Mouse (Mus musculus) forebrain, embryonic 16.5 days (tissue): Measurements from ENCODE around the gene Gnat2. TPM values are rescaled to one million over a fixed set of nuclear protein-coding genes. Genes with fewer than 3 reads are reported as not detected.
A peak's percentile ranks its signal among the peaks of the same experiment; 100 is the strongest.

Experiments
- ATAC-seq: fragments of 200-750 bp; cut with Nextera tagmentation; 2 replicates; pipeline ENCODE4 v1.8.0; 2017; ENCODE audit warnings: mild to moderate bottlenecking, moderate library complexity
- H3K27ac ChIP-seq: fragments of 300-500 bp; sonication (generic); 2 replicates; pipeline ENCODE4 v1.5.1; 2014; ENCODE audit warnings: low read length, control low read depth
- H3K27me3 ChIP-seq: fragments of 300-500 bp; sonication (generic); replicated peaks from 2 replicates; pipeline ENCODE4 v1.6.1; 2014; ENCODE audit warnings: low read length; ENCODE audit not compliant: control insufficient read depth, insufficient read depth
- H3K36me3 ChIP-seq: fragments of 300-500 bp; sonication (generic); 2 replicates; pipeline ENCODE4 v1.6.1; 2014; ENCODE audit not compliant: control insufficient read depth, insufficient read depth
- H3K4me1 ChIP-seq: fragments of 300-500 bp; sonication (generic); replicated peaks from 2 replicates; pipeline ENCODE4 v1.6.1; 2014; ENCODE audit warnings: low read length; ENCODE audit not compliant: control insufficient read depth, insufficient read depth
- H3K4me2 ChIP-seq: fragments of 300-500 bp; sonication (generic); 2 replicates; pipeline ENCODE4 v1.6.1; 2014; ENCODE audit warnings: mild to moderate bottlenecking, low read length, control low read depth
- H3K4me3 ChIP-seq: fragments of 300-500 bp; sonication (generic); replicated peaks from 2 replicates; pipeline ENCODE4 v1.5.1; 2014; ENCODE audit warnings: mild to moderate bottlenecking, low read length, control low read depth
- H3K9ac ChIP-seq: fragments of 300-500 bp; sonication (generic); replicated peaks from 2 replicates; pipeline ENCODE4 v1.6.1; 2014; ENCODE audit warnings: low read depth, low read length, control low read depth
- H3K9me3 ChIP-seq: fragments of 300-500 bp; sonication (generic); 2 replicates; pipeline ENCODE4 v1.6.1; 2016; ENCODE audit warnings: low read length; ENCODE audit not compliant: control insufficient read depth
- WGBS: fragments of 180-500 bp; shearing (Covaris S2); extraction: QIAGEN DNeasy Blood & Tissue Kit; methylation state at CpG from one replicate; pipeline ENCODE4 v1.1.7; 2014; 5-methylcytosine and 5-hydroxymethylcytosine counted together
- polyA plus RNA-seq: library from polyadenylated mRNA; unstranded; fragments of >200 nt; fragmentation: Nextera tagmentation; extraction: Ambion mirVana; gene quantifications from 2 replicates; pipeline ENCODE4 v1.2.1, GENCODE M21; 2015

Gnat2 gene
- polyA plus RNA-seq, 1 experiment from 2014 or later, result 0.13 TPM

DNA sequence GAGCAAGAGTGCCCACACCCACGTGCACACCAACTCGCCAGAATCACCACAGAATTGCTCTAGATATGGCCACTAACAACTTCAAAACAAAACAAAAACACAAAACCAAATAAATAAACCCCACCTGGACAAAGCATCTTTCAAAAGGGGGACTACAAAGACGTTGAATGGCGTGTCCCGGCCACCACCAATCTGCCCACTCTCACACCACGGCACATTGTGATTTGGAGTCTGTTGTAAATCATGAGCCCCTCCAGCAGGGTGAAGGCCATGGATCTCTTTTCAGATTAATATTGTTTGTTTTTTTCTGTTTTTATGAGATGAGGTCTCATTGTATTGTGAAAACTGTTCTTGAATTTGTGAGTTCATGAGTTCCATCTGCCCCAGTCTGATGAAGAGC lies 9.5 kb downstream of the Gnat2 start:
- peaks cover 4% of the 10 kb centered on the region; the same call in 1 of the 2 replicates for H3K36me3 ChIP-seq
- H3K9me3 ChIP-seq, result no peaks in the 10 kb centered on the region
- H3K27me3 ChIP-seq, result no peaks in the 10 kb centered on the region
- no peak overlapping the region for H3K9ac ChIP-seq
- no peak overlapping the region for H3K4me3 ChIP-seq
- WGBS, result 37% methylated on average over 6 of the region's 6 CpGs
- no peak overlapping the region for H3K4me2 ChIP-seq
- peak; percentile 27; the same call in 1 of the 2 replicates for ATAC-seq
- peaks cover 15% of the 10 kb centered on the region for H3K4me1 ChIP-seq
- H3K27ac ChIP-seq, result peak overlapping the region; percentile 25

DNA sequence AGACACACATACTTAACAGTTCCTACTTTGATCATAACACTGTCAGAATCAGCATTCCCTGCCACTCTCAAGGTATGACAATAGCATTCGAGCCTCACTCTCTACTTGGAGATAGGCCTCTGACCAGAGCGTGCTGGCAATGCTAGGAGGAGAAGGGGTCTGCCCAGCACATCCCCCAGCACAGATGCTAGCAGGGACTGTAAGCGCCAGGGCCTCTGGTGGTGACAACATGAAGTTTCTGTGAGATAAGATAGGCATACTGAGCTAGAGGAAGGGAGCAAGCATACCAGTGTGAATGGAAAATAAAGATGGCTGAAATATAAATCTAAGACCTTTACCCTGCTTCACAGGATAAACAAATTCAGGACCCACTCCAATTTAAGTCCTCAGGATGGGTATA lies 12.7 kb downstream of the Gnat2 start:
- H3K27ac ChIP-seq, result no peak overlapping the region
- H3K4me3 ChIP-seq, result no peak overlapping the region
- WGBS, result 86% methylated on average over 3 of the region's 3 CpGs
- peaks cover 15% of the 10 kb centered on the region for H3K4me1 ChIP-seq
- H3K27me3 ChIP-seq, result no peaks in the 10 kb centered on the region
- no peak for ATAC-seq
- H3K9ac ChIP-seq, result no peak overlapping the region
- no peaks in the 10 kb centered on the region for H3K9me3 ChIP-seq
- H3K36me3 ChIP-seq, result peaks cover 10% of the 10 kb centered on the region; the same call in 1 of the 2 replicates
- no peak overlapping the region for H3K4me2 ChIP-seq

- Histone ChIP-seq H3K4me3 (no peak overlapping the region), H3K36me3 (peaks cover 14% of the 10 kb centered on the region), H3K27ac (no peak overlapping the region), H3K4me1 (no peaks in the 10 kb centered on the region), H3K9me3 (no peaks in the 10 kb centered on the region), H3K4me2 (no peak overlapping the region), H3K27me3 (no peaks in the 10 kb centered on the region), H3K9ac (no peak overlapping the region)
- no peak for ATAC-seq
- whole genome bisulfite sequencing, result 84% methylated on average over 5 of the region's 5 CpGs
These were observed 18.7 kb downstream of the Gnat2 start for GRCm38 (mm10) chr3:108111320-108111719.

DNA sequence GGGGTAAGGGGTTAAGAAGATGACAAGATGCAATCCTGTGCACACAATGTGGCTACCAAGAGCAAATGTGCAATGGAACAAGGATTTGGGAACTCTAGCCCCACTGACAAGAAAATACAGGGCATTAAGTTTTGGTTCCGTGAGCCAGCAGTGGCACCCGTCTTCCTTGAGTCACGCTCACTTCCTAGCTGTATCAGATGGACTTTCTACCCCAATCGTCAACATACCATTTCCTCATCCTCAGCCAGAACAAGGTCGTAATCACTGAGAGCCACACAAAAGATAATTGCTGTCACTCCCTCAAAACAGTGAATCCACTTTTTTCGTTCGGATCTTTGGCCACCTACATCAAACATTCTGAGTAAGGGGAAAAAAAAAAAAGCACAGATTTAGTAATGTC lies 19.7 kb downstream of the Gnat2 start:
- H3K9me3 ChIP-seq, result no peaks in the 10 kb centered on the region
- H3K4me1 ChIP-seq, result no peaks in the 10 kb centered on the region
- WGBS, result 80% methylated on average over 7 of the region's 7 CpGs
- no peak overlapping the region for H3K9ac ChIP-seq
- H3K27me3 ChIP-seq, result no peaks in the 10 kb centered on the region
- ATAC-seq, result no peak
- peaks cover 14% of the 10 kb centered on the region for H3K36me3 ChIP-seq
- no peak overlapping the region for H3K4me3 ChIP-seq
- H3K27ac ChIP-seq, result no peak overlapping the region
- no peak overlapping the region for H3K4me2 ChIP-seq

GRCm38 (mm10) chr3:108112666-108113065 lies 20.1 kb downstream of the Gnat2 start:
- peaks cover 14% of the 10 kb centered on the region for H3K36me3 ChIP-seq
- H3K4me3 ChIP-seq, result no peak overlapping the region
- WGBS, result 72% methylated on average over 4 of the region's 4 CpGs
- ATAC-seq, result no peak
- no peak overlapping the region for H3K9ac ChIP-seq
- no peaks in the 10 kb centered on the region for H3K27me3 ChIP-seq
- H3K9me3 ChIP-seq, result no peaks in the 10 kb centered on the region
- no peak overlapping the region for H3K27ac ChIP-seq
- no peaks in the 10 kb centered on the region for H3K4me1 ChIP-seq
- no peak overlapping the region for H3K4me2 ChIP-seq

GRCm38 (mm10) chr3:108113591-108114289 lies 21.2 kb downstream of the Gnat2 start:
- no peaks in the 10 kb centered on the region for H3K4me1 ChIP-seq
- no peak overlapping the region for H3K27ac ChIP-seq
- H3K4me2 ChIP-seq, result no peak overlapping the region
- no peak for ATAC-seq
- no peaks in the 10 kb centered on the region for H3K27me3 ChIP-seq
- H3K36me3 ChIP-seq, result peaks cover 12% of the 10 kb centered on the region
- H3K4me3 ChIP-seq, result no peak overlapping the region
- no peak overlapping the region for H3K9ac ChIP-seq
- no peaks in the 10 kb centered on the region for H3K9me3 ChIP-seq
- WGBS, result 90% methylated on average over 7 of the region's 7 CpGs

DNA sequence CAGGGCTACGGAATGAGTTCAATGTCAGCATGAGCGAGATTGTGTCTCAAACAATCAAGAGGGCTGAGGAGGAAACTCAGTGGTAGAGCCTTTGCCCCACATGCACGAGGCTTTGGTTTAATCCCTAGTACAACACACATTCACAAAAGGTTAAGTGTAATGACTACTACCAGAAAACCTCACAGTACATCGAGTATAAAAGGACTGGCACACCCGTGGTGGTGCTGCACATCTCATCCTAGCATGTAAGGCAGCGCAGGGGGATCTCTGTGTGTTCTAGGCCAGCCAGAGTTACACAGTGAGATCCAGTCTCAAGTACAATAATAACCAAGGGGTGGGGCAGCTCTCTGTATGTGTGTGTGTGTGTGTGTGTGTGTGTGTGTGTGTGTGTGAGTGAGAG lies 24.9 kb downstream of the Gnat2 start:
- Histone ChIP-seq H3K4me2 (no peak overlapping the region), H3K4me1 (no peaks in the 10 kb centered on the region), H3K27ac (no peak overlapping the region), H3K9ac (no peak overlapping the region), H3K9me3 (no peaks in the 10 kb centered on the region), H3K27me3 (no peaks in the 10 kb centered on the region), H3K4me3 (no peak overlapping the region), H3K36me3 (peaks cover 10% of the 10 kb centered on the region; the same call in 1 of the 2 replicates)
- 92% methylated on average over 6 of the region's 6 CpGs for WGBS
- ATAC-seq, result no peak

DNA sequence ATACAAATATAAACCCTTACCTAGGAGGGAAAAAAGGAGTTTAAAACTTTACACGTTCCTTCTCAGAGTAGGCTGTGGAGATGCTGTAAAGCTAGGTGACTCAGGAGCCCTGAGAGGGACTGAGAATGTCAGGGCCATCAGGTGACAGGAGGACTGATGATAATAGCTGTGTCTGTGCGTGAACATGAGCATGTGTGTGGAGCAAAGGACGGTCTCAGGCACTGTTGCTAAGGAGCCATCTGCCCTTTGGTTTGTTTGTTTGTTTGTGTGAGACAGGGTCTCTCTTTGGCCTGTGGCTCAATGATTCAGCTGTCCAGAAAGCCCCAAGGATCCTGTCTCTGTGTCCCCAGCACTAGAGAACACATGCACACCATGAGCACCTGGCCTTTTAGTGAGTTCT lies 28.5 kb downstream of the Gnat2 start:
- peaks cover 9% of the 10 kb centered on the region; the same call in 1 of the 2 replicates for H3K36me3 ChIP-seq
- no peaks in the 10 kb centered on the region for H3K9me3 ChIP-seq
- no peaks in the 10 kb centered on the region for H3K27me3 ChIP-seq
- no peak overlapping the region for H3K27ac ChIP-seq
- ATAC-seq, result no peak
- H3K4me3 ChIP-seq, result no peak overlapping the region
- 90% methylated on average over 3 of the region's 3 CpGs for WGBS
- no peak overlapping the region for H3K9ac ChIP-seq
- H3K4me1 ChIP-seq, result no peaks in the 10 kb centered on the region
- H3K4me2 ChIP-seq, result no peak overlapping the region

GRCm38 (mm10) chr3:108123242-108123641 lies 30.7 kb downstream of the Gnat2 start:
- WGBS, result 88% methylated on average over 5 of the region's 5 CpGs
- no peak overlapping the region for H3K4me2 ChIP-seq
- H3K4me1 ChIP-seq, result no peaks in the 10 kb centered on the region
- ATAC-seq, result no peak
- H3K27me3 ChIP-seq, result no peaks in the 10 kb centered on the region
- H3K9ac ChIP-seq, result no peak overlapping the region
- peaks cover 9% of the 10 kb centered on the region; the same call in 1 of the 2 replicates for H3K36me3 ChIP-seq
- H3K4me3 ChIP-seq, result no peak overlapping the region
- H3K27ac ChIP-seq, result no peak overlapping the region
- H3K9me3 ChIP-seq, result no peaks in the 10 kb centered on the region
